Mouse (Mus musculus): Measurements from ENCODE around the gene Cux2.

- no peak for TF ChIP-seq POLR2A (IDR thresholded peaks at IDR 0.05; ENCODE audit: low read depth, low read length)
- TF ChIP-seq CTCF (IDR thresholded peaks at IDR 0.05; ENCODE audit: extremely low read depth, insufficient read depth, insufficient read length, insufficient replicate concordance), result no peak
These were observed 36.2 kb upstream of the Cux2 start for GRCm38 (mm10) chr5:122086121-122086520.

Measured in spleen, adult 2 months (tissue).